Mouse (Mus musculus) T-helper 1 cell (primary cell): ENCODE data around the gene Slc25a13.
"Not testable (repeated sequence)": the region's sequence is repeated elsewhere in the genome, so short reads cannot be mapped to it uniquely, and the experiment has no call there.

ENCODE experiments used
- in situ Hi-C: fragments of 300-600 bp; cut with MboI, MseI; formaldehyde crosslinking; loops from one replicate; pipeline ENCODE4 v1.15.1; 2025; ENCODE audit warnings: high pct_unique_total_duplicates

Gene Slc25a13

DNA sequence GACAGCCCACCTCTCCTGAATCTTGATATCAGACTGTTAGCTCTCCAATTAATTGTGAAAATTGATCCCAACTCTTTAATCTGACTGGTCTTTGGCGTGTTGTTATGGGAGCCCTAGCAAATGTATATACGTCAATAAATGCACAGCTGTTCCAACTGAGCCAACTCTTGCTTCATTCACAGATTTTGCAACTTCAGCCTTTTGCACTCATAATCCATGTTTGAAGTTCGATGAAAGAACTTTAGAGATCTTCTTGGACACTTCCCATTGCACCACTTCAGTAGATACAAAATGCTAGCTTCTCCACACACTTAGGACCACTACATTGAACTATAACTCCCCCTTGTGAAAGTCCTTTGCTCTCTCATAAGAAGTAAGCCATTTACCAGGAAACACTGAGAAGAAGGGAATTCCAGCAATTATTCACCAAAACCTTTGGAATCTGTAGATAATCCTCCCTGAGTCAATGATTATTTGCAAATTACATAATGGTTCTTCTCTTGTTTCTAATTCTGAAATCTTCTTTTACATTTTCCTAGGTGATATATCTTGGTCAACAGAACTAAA, 11.3 kb downstream of the Slc25a13 start:
- in situ Hi-C loops, result no loop called here

DNA sequence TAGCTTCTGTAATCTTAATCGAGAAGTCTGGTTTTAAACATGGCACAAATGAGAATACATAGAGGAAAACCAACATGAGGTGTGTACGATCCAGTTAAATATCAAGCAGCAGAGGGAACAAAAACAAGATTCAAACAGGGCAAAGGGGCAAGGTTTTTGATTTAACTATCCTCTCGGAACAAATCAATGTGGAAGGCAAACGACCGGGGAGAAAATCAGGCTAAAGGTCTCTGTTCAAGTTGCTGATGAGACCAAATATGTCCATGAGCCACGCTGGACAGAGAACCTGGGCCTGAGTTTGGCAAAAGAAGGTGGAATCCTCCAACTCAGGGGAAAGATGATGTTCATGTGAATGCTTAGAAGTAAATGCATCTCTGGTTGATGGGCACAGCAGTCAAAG, 14.5 kb downstream of the Slc25a13 start:
- in situ Hi-C loops, result no loop called here

- in situ Hi-C loops, result no loop called here
Observed at GRCm38 (mm10) chr6:6201977-6202376, 15.0 kb downstream of the Slc25a13 start.

GRCm38 (mm10) chr6:6199138-6199870, 17.7 kb downstream of the Slc25a13 start:
- in situ Hi-C loops, result no loop called here

GRCm38 (mm10) chr6:6198056-6198455, 18.9 kb downstream of the Slc25a13 start:
- in situ Hi-C loops, result not testable (repeated sequence)

- in situ Hi-C loops, result no loop called here
Observed at GRCm38 (mm10) chr6:6197339-6197738, 19.6 kb downstream of the Slc25a13 start.

- in situ Hi-C loops, result no loop called here
Observed at GRCm38 (mm10) chr6:6196527-6196926, 20.4 kb downstream of the Slc25a13 start.

GRCm38 (mm10) chr6:6194831-6195230, 22.1 kb downstream of the Slc25a13 start:
- in situ Hi-C loops, result no loop called here

DNA sequence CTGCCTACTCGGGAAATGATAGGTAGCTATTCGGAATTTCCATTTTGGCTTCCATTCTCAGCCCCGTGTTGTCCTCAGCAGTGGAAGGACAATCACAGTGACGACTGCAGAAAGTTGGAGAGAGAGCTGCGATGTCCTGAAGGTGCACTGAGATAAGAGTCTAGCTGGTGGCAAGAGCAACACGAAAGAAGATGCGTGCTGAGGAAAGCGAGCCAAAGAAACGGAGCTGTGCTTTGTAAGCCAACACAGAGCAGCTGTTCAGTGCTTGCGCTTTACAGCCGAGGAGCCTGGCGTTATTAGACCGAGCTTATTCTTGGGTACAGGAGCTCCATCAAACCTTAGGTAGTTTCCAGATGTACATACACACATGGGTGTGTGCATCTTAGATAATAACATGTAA, 23.1 kb downstream of the Slc25a13 start:
- in situ Hi-C loops, result no loop called here

- in situ Hi-C loops, result no loop called here
Observed at GRCm38 (mm10) chr6:6192413-6192812, 24.6 kb downstream of the Slc25a13 start.

DNA sequence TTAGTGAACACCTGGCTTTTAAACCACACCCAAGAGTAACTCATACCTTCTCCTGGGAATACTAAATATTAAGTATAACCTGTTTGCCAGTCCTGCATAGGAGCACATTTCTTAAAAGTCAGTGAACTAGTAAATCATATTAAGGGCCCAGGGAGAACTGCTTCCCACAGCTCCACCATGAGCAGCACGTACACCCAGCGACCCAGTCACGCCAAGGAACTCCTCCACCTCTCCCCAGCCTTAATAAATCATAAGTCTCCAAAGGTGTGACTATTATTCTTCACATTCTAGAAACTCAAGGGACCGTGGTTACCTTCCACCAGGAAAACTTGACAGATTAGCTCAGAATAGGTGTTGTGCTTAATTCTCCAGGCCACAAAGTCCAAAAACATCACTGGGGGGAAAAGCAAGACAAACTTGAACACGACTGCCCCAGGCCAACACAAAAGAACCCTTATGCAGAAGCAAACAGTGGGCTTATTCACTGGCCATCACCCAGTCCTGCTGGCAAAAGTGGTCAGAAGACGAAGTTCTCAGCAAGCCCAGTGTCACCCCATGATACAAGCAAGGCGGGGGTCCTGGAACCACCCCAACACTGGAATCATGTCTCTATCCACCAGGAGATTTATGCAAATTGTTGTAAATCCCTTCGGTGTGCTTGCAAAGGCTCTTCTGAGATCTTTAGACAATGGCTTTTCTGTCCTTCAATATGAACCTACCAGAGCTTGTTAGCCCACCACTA, 25.2 kb downstream of the Slc25a13 start:
- in situ Hi-C loops, result no loop called here

DNA sequence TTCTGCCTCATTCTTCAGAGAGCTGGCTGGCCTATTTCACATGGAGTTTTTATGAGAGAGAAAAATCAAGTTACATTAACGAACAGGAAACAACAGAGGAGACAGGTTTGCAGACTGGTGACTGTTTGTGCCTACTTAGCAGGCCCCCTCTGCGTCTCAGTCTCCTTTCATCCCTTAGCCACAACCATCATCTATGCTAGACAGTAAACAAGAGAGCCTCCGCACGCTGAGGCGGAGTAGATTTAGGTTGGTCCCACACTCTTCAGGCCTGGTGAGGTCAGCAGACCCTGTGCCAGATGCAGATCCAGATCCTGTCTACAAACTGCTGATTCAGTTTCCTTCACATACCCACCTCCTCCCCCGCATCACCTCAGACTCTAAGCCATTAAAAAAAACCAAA, 28.0 kb downstream of the Slc25a13 start:
- in situ Hi-C loops, result no loop called here

GRCm38 (mm10) chr6:6186468-6186867, 30.5 kb downstream of the Slc25a13 start:
- in situ Hi-C loops, result no loop called here

GRCm38 (mm10) chr6:6185735-6186068, 31.3 kb downstream of the Slc25a13 start:
- in situ Hi-C loops, result no loop called here

- in situ Hi-C loops, result no loop called here
Observed at GRCm38 (mm10) chr6:6184921-6185734, 31.8 kb downstream of the Slc25a13 start.

DNA sequence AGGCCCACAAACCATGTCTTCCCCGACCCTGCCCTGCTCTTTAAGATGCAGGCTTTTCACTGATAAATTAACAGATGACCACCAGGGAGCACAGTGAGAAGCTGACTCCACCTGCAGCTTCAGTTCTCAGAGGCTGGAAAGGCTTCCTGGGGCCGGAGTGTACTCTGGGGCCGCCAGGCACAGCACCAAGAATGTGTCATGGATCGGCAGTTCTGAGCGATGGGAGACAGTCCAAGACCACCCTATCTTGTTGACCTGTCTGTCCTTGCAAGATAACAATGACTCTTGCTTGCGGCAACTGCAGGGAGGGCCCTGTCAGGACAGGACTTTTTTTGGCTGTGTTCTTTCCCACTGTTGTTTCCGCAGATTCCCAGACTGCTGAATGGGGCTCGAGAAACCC, 33.4 kb downstream of the Slc25a13 start:
- in situ Hi-C loops, result no loop called here

- in situ Hi-C loops, result no loop called here
Observed at GRCm38 (mm10) chr6:6182191-6182590, 34.8 kb downstream of the Slc25a13 start.

- in situ Hi-C loops, result not testable (repeated sequence)
Observed at GRCm38 (mm10) chr6:6178341-6178740, 38.6 kb downstream of the Slc25a13 start.

- in situ Hi-C loops, result no loop called here
Observed at GRCm38 (mm10) chr6:6175350-6175971, 41.5 kb downstream of the Slc25a13 start.

DNA sequence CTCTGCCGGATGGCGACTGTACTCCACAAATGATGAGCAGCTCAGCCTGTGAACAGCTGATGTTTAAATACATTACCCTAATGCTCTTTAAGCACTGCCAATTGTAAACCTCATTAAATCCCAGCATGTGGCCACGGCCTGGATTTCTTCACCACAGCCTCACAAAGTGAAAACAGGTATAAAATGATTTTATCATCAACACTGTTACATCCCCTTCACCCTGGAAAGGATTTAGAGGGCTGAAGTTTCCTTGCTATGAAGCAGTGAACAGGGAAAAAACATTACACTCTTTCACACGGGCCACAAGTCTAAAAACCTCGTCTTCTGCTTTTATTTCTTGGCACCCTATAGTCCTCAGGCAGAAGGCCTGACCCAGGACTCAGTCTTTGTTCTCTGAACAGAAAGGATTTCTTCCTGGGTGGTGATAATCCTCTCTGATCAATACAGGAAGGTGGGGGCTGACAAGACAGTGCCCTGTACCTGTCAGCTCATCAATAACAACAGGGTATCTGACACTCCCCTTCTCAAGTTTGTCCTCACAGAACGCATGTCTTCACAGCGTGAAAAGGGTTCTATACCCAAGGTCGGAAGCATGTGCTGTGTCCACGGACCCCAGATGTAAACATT, 42.9 kb downstream of the Slc25a13 start:
- in situ Hi-C loops, result no loop called here
